Mouse (Mus musculus) liver, adult (tissue): Measurements from ENCODE around the gene Rpgrip1l.

Experiments used
- GATA4 ChIP-seq: IDR thresholded peaks from 2 replicates; pipeline ENCODE4 v1.6.1; 2014; ENCODE audit warnings: mild to moderate bottlenecking, low read length; ENCODE audit not compliant: insufficient replicate concordance

Rpgrip1l gene

DNA sequence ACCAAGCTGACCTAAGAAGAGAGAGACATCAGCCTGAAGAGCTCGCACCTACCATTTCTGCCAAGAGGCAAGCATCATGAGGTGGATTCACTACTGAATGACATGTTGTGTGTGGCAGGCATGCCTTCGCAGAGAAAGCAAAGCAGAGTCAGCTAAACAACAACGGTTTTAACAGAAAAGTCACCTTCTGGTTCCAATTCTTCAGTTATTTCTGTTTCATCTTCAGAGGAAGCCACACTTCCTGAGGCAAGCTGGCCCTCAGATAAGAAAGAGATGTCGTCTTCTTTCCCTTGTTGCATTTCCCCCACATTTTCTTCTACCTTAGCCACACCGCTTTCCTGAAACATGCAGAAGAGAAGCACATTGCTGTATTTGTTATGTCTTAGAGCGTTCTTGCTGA, 62.1 kb downstream of the Rpgrip1l start:
- TF ChIP-seq GATA4 = no peak

- TF ChIP-seq GATA4 = no peak
Observed at GRCm38 (mm10) chr8:91249758-91250466, 63.1 kb downstream of the Rpgrip1l start.

DNA sequence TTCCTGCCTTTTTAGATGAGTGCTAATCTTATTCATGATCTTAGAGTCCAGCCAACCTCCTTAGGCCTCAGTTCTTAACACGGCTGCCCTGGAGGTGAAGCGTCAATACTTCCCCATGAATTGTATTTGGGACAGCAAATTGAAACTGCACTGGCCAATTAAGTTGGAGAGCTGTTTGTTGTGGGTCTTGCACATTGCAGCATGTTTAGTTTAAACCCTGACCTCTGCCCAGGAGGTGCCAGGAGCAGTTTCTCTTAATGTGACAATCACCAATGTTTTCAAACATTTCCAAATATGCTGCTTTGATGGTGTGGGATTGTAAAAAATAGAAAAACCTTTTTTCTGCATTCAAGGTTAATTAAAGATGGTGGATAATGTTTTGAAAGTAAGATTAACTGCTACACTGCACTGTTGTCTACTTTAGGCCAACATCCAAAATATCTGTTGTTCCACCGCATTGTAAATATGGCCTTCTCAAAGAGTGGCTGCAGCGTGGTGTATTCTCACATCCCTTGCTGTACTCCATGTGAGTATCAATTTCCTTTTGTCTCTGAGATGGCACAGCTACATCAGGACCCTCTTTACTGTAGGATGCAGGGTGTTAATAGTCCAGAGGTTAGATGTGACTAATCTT, 67.1 kb downstream of the Rpgrip1l start:
- TF ChIP-seq GATA4 = no peak

GRCm38 (mm10) chr8:91242721-91243120, 70.3 kb downstream of the Rpgrip1l start:
- no peak for TF ChIP-seq GATA4

- no peak for TF ChIP-seq GATA4
Observed at GRCm38 (mm10) chr8:91241873-91242519, 71.1 kb downstream of the Rpgrip1l start.

DNA sequence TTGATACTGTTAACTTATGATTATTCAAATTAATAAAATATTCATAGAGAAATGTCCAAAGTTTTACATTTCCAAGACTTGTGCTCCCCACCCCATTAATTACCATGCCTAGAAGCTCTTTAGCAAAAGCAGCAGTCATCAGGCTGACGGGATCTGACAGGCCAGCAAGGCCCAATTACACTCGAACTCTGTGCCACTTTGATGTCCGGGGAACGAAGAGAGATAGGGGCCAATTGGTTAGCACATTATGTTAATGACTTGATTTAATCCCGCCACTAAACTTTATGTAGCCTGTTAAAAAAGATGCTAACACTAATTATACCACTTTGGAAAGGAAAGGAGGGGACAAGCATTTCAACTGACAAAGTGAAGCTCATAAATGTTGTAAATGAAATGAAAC, 71.7 kb downstream of the Rpgrip1l start:
- no peak for TF ChIP-seq GATA4

DNA sequence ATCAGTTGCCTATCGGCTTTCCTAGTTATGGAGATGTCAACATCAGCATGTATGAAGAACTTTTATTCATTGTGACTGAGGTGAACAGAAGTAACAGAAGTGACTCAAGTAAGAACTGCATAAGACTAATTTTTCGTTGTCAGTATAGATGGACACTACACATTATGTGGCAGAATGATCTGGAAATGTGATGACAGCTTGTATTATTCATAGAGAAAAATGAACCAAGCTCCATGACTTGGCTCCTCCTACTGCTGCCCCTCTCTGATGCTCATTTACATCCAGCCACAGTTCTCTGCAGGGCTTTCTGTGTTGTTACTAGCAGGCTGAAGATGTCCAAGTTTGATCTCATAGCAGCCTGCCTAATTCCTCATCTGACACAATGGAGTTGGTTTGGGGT, 75.9 kb downstream of the Rpgrip1l start:
- TF ChIP-seq GATA4 = no peak

DNA sequence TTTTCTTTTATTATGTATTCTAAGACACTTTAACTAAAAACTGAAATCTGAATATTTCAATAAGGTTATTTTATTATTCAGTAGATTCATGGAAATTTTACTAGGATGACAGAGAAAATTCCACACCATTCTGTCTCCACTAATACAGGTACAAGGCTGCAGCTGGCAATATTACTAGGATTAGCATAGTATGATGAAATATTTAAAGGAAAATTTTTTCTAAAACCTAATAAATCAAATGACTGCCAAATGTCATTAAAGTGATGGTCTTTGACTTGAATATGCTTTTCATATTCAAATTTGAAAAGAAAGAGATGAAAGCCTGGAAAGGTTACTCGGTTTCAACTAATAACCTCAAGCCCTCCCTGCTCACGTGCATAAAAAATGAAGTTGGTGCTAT, 79.0 kb downstream of the Rpgrip1l start:
- no peak for TF ChIP-seq GATA4

DNA sequence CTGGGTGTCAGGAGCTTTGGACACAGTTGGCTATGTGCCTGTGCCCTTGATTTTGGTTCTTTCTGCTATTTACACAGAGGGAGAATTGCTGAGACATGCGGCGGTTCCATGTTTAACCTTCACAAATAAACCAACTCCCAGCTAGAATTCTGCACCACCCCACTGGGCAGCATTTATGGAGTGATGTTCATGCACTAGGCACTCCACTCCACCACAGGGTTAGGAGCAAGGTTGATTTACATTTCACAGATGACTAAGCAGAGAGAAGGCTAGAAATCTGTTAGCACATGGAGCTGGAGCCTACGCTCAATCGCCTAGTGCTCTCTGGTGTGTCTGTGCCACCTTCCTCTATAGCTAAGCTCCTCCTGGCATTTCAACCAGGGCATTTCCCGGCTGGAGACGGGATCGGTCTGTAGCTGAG, 85.6 kb downstream of the Rpgrip1l start:
- TF ChIP-seq GATA4 = no peak

DNA sequence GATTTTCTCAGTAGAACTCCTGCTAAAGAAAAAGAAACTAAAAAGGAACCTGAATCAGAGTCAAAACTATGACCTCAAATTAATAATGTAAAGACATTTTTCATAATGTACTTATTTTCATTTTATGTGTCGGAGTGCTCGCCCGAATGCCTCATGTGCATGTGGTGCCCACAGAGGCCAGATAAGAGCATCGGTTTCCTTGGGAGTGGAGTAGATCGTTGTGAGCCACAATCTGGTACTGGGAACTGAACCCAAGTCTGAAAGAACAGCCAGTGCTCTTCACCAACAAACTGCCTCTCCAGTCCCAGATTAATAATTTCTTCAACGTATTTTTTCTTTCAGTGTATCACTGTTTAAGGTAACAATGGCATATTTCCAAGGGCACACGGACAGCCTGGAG, 88.8 kb downstream of the Rpgrip1l start:
- TF ChIP-seq GATA4 = no peak

DNA sequence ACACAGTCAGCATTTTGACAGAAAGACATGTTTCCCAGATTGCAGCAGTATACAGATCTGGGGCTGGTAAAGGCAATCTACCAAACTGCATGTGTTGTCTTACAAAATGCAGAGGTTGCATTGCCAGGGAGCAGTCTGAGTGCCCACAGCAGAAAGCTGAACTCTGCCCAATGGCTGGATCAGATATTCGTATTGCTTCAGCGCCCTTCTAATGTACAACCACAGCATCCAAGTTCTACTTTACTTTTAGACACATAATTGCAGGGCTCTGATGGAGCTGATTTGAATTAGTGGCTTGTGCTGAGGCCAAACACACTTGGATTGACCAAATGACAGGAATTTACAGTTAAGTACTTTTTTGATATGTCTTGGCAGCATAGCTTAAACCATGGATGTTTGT, 91.2 kb downstream of the Rpgrip1l start:
- TF ChIP-seq GATA4 = no peak

GRCm38 (mm10) chr8:91218271-91218670, 94.8 kb downstream of the Rpgrip1l start:
- no peak for TF ChIP-seq GATA4

- no peak for TF ChIP-seq GATA4
Observed at GRCm38 (mm10) chr8:91217062-91217905, 95.8 kb downstream of the Rpgrip1l start.

GRCm38 (mm10) chr8:91214287-91214686, 98.8 kb downstream of the Rpgrip1l start:
- TF ChIP-seq GATA4 = no peak

- TF ChIP-seq GATA4 = no peak
Observed at GRCm38 (mm10) chr8:91212948-91213347, 100.1 kb downstream of the Rpgrip1l start.
